Mouse (Mus musculus) Patski (cell line): ENCODE measurements around the gene Pnkd. TPM values are rescaled to one million over a fixed set of nuclear protein-coding genes. Genes with fewer than 3 reads are reported as not detected.
A peak's percentile ranks its signal among the peaks of the same experiment; 100 is the strongest.

Experiments
- ATAC-seq: fragments of 100-300 bp; one replicate; pipeline ENCODE4 v1.8.0; 2021
- CTCF ChIA-PET: fragments of 350-600 bp; sonication (Branson Sonifier 250); formaldehyde crosslinking; loops from one replicate; lab custom pipeline; 2022; ENCODE audit warnings: inconsistent platforms; lab: Charles Lee
- POLR2A ChIA-PET: fragments of 350-600 bp; sonication (Branson Sonifier 250); formaldehyde crosslinking; loops from one replicate; lab custom pipeline; 2022; ENCODE audit warnings: antibody characterized with exemption, inconsistent platforms; lab: Charles Lee
- DNase-seq: peaks from one replicate; pipeline ENCODE4 v3.0.0-alpha.2; 2011; ENCODE audit warnings: low read depth, low spot score
- H3K27me3 ChIP-seq: fragments of 371-371 bp; one replicate; pipeline ENCODE4 v1.5.1; 2021
- CTCF ChIP-seq: fragments of 100-300 bp; IDR thresholded peaks from one replicate; pipeline ENCODE4 v1.5.1; 2021
- in situ Hi-C: fragments of 300-500 bp; cut with MboI; formaldehyde crosslinking; loops from 3 replicates; pipeline ENCODE4 v1.11.1; 2018; ENCODE audit warnings: low pct_unique_long_range_greater_than_20kb, mixed read lengths
- polyA plus RNA-seq: library from polyadenylated mRNA; unstranded; gene quantifications from one replicate; pipeline ENCODE4 v1.2.3, GENCODE M21; 2021

Gene Pnkd
- polyA plus RNA-seq, 1 experiment from 2014 or later = 158 TPM

- ATAC-seq = peak; percentile 17
- no peaks in the 10 kb centered on the region for H3K27me3 ChIP-seq
- in situ Hi-C loops = no loop called here
- ChIA-PET POLR2A (no interaction called here), CTCF (no interaction called here)
- no peak for TF ChIP-seq CTCF
- DNase-seq = no peak
Observed at GRCm38 (mm10) chr1:74343161-74343560, 58.4 kb downstream of the Pnkd start.

- POLR2A ChIA-PET = no interaction called here
- H3K27me3 ChIP-seq = no peaks in the 10 kb centered on the region
Observed at GRCm38 (mm10) chr1:74344163-74344916, 59.6 kb downstream of the Pnkd start.

GRCm38 (mm10) chr1:74351185-74351769, 66.5 kb downstream of the Pnkd start:
- ChIA-PET CTCF (interaction anchor here (1.2 kb wide), 1 partner anchor 24 kb away, joined by 3 read pairs; no protein-coding TSS in a partner anchor), POLR2A (interaction anchor here (0.6 kb wide), 1 partner anchor 392 kb away, joined by 3 read pairs; no protein-coding TSS in a partner anchor)
- DNase-seq (no peak), ATAC-seq (no peak)
- no peaks in the 10 kb centered on the region for H3K27me3 ChIP-seq
- no peak for TF ChIP-seq CTCF
- in situ Hi-C loops = no loop called here

More at GRCm38 (mm10) chr1:74344163-74344916, 59.6 kb downstream of the Pnkd start:
- CTCF ChIA-PET = no interaction called here
- in situ Hi-C loops = no loop called here
- DNase-seq (no peak), ATAC-seq (no peak)
- TF ChIP-seq CTCF = no peak

GRCm38 (mm10) chr1:74352532-74353096, 67.9 kb downstream of the Pnkd start:
- ChIA-PET CTCF (no interaction called here), POLR2A (no interaction called here)
- H3K27me3 ChIP-seq = no peaks in the 10 kb centered on the region
- no peak for TF ChIP-seq CTCF
- ATAC-seq (no peak), DNase-seq (no peak)
- in situ Hi-C loops = no loop called here

- in situ Hi-C loops = no loop called here
- TF ChIP-seq CTCF = no peak
- no peak for DNase-seq
- H3K27me3 ChIP-seq = no peaks in the 10 kb centered on the region
- CTCF ChIA-PET = no interaction called here
- no peak for ATAC-seq
- POLR2A ChIA-PET = no interaction called here
Observed at GRCm38 (mm10) chr1:74353453-74354229, 68.9 kb downstream of the Pnkd start.

- POLR2A ChIA-PET = no interaction called here
- CTCF ChIA-PET = no interaction called here
- TF ChIP-seq CTCF = no peak
- in situ Hi-C loops = loop anchor here (5.0 kb wide), 1 partner anchor 150 kb away; no protein-coding TSS in a partner anchor
- no peaks in the 10 kb centered on the region for H3K27me3 ChIP-seq
- ATAC-seq (no peak), DNase-seq (no peak)
Observed at GRCm38 (mm10) chr1:74357531-74357930, 72.8 kb downstream of the Pnkd start.

GRCm38 (mm10) chr1:74359952-74360517, 75.3 kb downstream of the Pnkd start:
- DNase-seq = no peak
- ChIA-PET CTCF (interaction anchor here (1.4 to 3.9 kb wide), 2 partner anchors 30 to 47 kb away, joined by 3 to 18 read pairs; no protein-coding TSS in a partner anchor), POLR2A (no interaction called here)
- H3K27me3 ChIP-seq = no peaks in the 10 kb centered on the region
- in situ Hi-C loops = loop anchor here (5.0 kb wide), 2 partner anchors 48 to 153 kb away; no protein-coding TSS in a partner anchor
- TF ChIP-seq CTCF = no peak
- ATAC-seq = no peak

- ChIA-PET POLR2A (interaction anchor here (0.8 to 1.4 kb wide), 2 partner anchors 15 to 74 kb away, joined by 4 to 5 read pairs; no protein-coding TSS in a partner anchor), CTCF (interaction anchor here (0.8 to 3.9 kb wide), 10 partner anchors 14 to 165 kb away, joined by 3 to 18 read pairs (median 3); no protein-coding TSS in a partner anchor)
- DNase-seq (peak; percentile 46), ATAC-seq (peak; percentile 69)
- TF ChIP-seq CTCF = peak; percentile 96
- no peaks in the 10 kb centered on the region for H3K27me3 ChIP-seq
- in situ Hi-C loops = loop anchor here (5.0 kb wide), 1 partner anchor 50 kb away; no protein-coding TSS in a partner anchor
Observed at GRCm38 (mm10) chr1:74361812-74362211, 77.1 kb downstream of the Pnkd start, which contains the start of gene Catip. Gene Catip (plus strand): TSS chr1:74362108.
